Mouse (Mus musculus): ENCODE results near the gene CK137956. TPM values are rescaled to one million over a fixed set of nuclear protein-coding genes. Genes with fewer than 3 reads are reported as not detected.

CK137956 gene
- total RNA-seq (2021): 1 to 10 TPM; 2.0 to 2.2 TPM
- long read RNA-seq: 0 reads

GRCm38 (mm10) chr4:127970901-127971868 lies at the start of gene CK137956:
TSS of gene CK137956 (minus strand) at chr4:127970951.
- no peak for DNase-seq (ENCODE audit: low spot score in 2 of 2)

GRCm38 (mm10) chr4:128019465-128019864 lies 48.7 kb upstream of the CK137956 start:
- DNase-seq (ENCODE audit: low spot score in 2 of 2): peak; percentile 25 to 45

GRCm38 (mm10) chr4:128004797-128005452 lies 34.2 kb upstream of the CK137956 start:
- DNase-seq (ENCODE audit: low spot score in 2 of 2): no peak

DNA sequence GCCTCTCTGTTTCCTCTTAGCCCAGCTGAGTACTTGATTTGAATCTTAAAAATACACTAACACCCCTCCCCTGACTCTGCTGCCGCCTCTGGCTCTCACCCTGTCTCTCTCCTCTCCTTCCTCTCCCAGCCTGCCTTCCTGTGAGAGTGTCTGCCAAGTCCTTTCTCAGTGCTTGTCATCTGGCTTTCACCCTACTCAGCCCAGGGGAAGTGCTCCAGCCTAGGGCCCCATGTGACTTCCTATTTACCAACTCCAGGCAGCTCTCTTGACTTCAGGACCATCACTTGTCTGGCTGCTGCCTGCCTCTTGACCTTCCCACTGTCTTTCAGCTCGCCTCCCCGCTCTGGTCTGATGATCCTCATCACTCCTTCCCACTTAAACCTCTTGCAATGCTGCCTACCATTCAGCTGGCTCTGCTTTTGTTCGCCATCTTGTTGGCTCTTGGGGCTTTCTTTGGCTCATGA lies 31.9 kb upstream of the CK137956 start:
- peak in 1 of 2 experiments; percentile 33 for DNase-seq (ENCODE audit: low spot score in 2 of 2)

DNA sequence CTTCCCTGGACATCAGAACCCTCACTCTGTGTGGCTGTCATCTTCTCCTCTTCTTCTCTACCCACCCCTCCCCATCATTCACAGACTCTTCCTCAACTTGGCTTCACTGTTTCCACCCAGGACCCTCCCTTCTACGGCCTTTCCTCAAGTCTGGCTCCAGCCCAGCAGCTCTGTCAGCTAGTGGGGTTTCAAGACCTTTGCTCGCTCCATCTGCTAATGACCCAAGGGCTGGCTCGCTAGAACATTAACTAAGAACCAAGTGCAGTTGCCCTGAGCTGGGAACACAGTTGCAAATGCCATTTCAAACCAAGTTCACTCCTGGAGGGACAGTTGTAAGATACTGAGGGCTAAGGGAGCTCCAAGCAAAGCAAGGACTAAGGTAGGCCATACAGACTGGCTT lies 28.5 kb upstream of the CK137956 start:
- no peak for DNase-seq (ENCODE audit: low spot score in 2 of 2)

- DNase-seq (ENCODE audit: low spot score in 2 of 2): peak; percentile 59 to 81
Observed at GRCm38 (mm10) chr4:127989347-127989995, 18.7 kb upstream of the CK137956 start.

DNA sequence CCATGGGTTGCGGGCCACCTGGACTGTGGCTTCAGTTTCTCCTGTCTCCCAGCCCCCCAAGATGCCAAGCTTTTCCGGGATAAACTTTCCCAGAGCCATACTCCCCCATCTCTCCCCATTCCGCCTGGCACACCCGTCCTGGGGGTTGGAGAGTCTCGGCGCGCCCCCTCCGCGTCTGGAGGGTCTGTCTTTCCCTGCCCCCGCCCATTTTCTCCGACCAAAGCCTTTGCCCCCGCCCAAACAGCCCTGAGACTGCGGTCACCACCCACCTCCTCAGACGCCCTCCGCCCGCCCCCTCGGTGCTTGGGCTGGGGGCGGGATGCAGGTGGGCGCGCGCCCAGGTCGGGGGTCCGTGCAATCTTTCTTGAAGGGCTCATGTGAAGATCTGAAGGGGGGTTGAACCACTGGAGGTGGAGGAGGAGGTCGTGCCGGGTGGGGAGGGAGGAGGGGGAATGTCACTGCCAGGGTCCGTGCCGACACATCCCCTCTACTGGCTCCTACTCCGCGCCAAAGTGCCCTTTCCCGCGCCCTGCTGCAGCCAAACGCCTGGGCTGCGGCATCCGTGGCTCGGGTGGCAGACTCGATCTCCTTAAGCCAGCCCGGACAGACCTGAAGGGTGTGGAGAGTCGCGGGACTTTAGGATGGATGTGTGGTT lies 17.9 kb upstream of the CK137956 start:
- peak; percentile 24 to 38 for DNase-seq (ENCODE audit: low spot score in 2 of 2)

- DNase-seq (ENCODE audit: low spot score in 2 of 2): peak; percentile 69 to 77
Observed at GRCm38 (mm10) chr4:127987784-127988455, 17.2 kb upstream of the CK137956 start, which contains the start of gene Csmd2. TSS of gene Csmd2 (plus strand) at chr4:127987857.

DNA sequence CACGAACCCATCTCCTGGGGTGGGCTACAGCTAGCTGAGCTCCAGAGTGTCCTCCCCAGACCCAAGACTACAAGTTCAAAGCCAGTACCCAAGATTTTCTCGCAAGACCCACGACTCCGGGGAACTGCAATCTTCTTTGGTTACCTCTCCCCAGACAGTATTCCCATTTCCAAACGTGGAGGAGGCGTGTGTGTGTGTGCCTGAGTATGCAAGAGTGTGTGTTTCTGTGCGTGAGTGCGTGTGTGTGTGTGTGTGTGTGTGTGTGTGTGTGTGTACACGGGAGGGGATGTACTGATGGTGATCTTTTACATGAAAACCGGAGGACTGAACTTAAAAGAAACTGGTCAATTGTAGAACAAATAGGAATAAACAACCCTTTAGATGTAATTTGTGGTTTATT lies 16.5 kb upstream of the CK137956 start:
- DNase-seq (ENCODE audit: low spot score in 2 of 2): peak; percentile 35 to 39

- peak; percentile 20 to 55 for DNase-seq (ENCODE audit: low spot score in 2 of 2)
Observed at GRCm38 (mm10) chr4:127986491-127987075, 15.8 kb upstream of the CK137956 start.

- peak; percentile 67 to 75 for DNase-seq (ENCODE audit: low spot score in 2 of 2)
Observed at GRCm38 (mm10) chr4:127985874-127986273, 15.1 kb upstream of the CK137956 start.

GRCm38 (mm10) chr4:127984426-127984825 lies 13.7 kb upstream of the CK137956 start:
- DNase-seq (ENCODE audit: low spot score in 2 of 2): no peak

GRCm38 (mm10) chr4:127981125-127981524 lies 10.4 kb upstream of the CK137956 start:
- DNase-seq (ENCODE audit: low spot score in 2 of 2): no peak

DNA sequence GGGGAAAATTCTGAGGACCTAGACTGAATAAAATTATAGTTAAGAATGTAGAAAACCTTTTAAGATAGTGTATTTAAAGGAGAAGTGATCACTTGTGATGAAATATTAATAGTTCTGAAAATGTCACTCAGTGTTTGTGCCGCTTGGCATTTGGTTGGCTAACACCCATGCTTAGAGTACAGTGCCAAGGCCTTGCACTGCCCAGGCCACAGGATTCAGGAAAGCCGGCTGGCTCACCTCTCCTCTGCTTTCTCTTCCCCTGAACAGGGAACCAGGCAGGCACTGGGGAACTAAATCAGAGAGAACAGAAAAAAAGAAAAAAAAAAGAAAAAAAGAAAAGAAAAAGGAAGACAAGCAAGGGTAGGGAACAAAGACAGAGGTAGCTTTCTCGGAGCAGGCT lies 2.2 kb upstream of the CK137956 start:
- no peak for DNase-seq (ENCODE audit: low spot score in 2 of 2)

- no peak for DNase-seq (ENCODE audit: low spot score in 2 of 2)
Observed at GRCm38 (mm10) chr4:127970018-127970421, 731 bp downstream of the CK137956 start.

- no peak for DNase-seq (ENCODE audit: low spot score in 2 of 2)
Observed at GRCm38 (mm10) chr4:127969101-127969500, 1.6 kb downstream of the CK137956 start.

- DNase-seq (ENCODE audit: low spot score in 2 of 2): no peak
Observed at GRCm38 (mm10) chr4:127953006-127953710, 17.6 kb downstream of the CK137956 start.

- DNase-seq (ENCODE audit: low spot score in 2 of 2): no peak
Observed at GRCm38 (mm10) chr4:127947696-127948095, 23.1 kb downstream of the CK137956 start.

GRCm38 (mm10) chr4:127937474-127937873 lies 33.3 kb downstream of the CK137956 start:
- DNase-seq (ENCODE audit: low spot score in 2 of 2): no peak

All from layer of hippocampus, postnatal 10 days (tissue).